Mouse (Mus musculus): ENCODE data around the gene Gnpat.

Gene Gnpat

GRCm38 (mm10) chr8:124845573-124845972, 17.3 kb upstream of the Gnpat start:
- DNase-seq, result peak; percentile 39

- no peak for DNase-seq
Measured at GRCm38 (mm10) chr8:124853511-124853910, 9.3 kb upstream of the Gnpat start.

GRCm38 (mm10) chr8:124859466-124859865, 3.4 kb upstream of the Gnpat start:
- no peak for DNase-seq

- DNase-seq, result no peak
Measured at GRCm38 (mm10) chr8:124860188-124860587, 2.6 kb upstream of the Gnpat start.

GRCm38 (mm10) chr8:124863163-124863677, 387 bp downstream of the Gnpat start:
- DNase-seq, result no peak

GRCm38 (mm10) chr8:124863729-124864128, 896 bp downstream of the Gnpat start:
- DNase-seq, result no peak

- no peak for DNase-seq
Measured at GRCm38 (mm10) chr8:124866669-124867068, 3.8 kb downstream of the Gnpat start.

- DNase-seq, result no peak
Measured at GRCm38 (mm10) chr8:124867126-124867525, 4.3 kb downstream of the Gnpat start.

GRCm38 (mm10) chr8:124869708-124870107, 6.9 kb downstream of the Gnpat start:
- no peak for DNase-seq

- DNase-seq, result no peak
Measured at GRCm38 (mm10) chr8:124871474-124871873, 8.6 kb downstream of the Gnpat start.

GRCm38 (mm10) chr8:124872081-124872480, 9.2 kb downstream of the Gnpat start:
- DNase-seq, result no peak

GRCm38 (mm10) chr8:124872690-124873089, 9.9 kb downstream of the Gnpat start:
- DNase-seq, result no peak

- no peak for DNase-seq
Measured at GRCm38 (mm10) chr8:124878141-124878540, 15.3 kb downstream of the Gnpat start.

GRCm38 (mm10) chr8:124878946-124879526, 16.2 kb downstream of the Gnpat start:
- DNase-seq, result no peak

- no peak for DNase-seq
Measured at GRCm38 (mm10) chr8:124888385-124888784, 25.6 kb downstream of the Gnpat start.

- no peak for DNase-seq
Measured at GRCm38 (mm10) chr8:124892596-124892995, 29.8 kb downstream of the Gnpat start.

GRCm38 (mm10) chr8:124896010-124896631, 33.3 kb downstream of the Gnpat start:
- no peak for DNase-seq

GRCm38 (mm10) chr8:124896632-124897385, 34.0 kb downstream of the Gnpat start:
- peak; percentile 78 for DNase-seq

- DNase-seq, result peak; percentile 94
Measured at GRCm38 (mm10) chr8:124897386-124898250, 34.8 kb downstream of the Gnpat start, which contains the start of the genes Exoc8 and Sprtn. Gene Exoc8, minus strand, starts transcription at chr8:124897705. Gene Sprtn, plus strand, starts transcription at chr8:124897886.

GRCm38 (mm10) chr8:124898251-124898905, 35.5 kb downstream of the Gnpat start:
- DNase-seq, result no peak

GRCm38 (mm10) chr8:124903198-124903597, 40.4 kb downstream of the Gnpat start:
- peak; percentile 79 for DNase-seq

- DNase-seq, result no peak
Measured at GRCm38 (mm10) chr8:124905482-124905881, 42.6 kb downstream of the Gnpat start.
